Mouse (Mus musculus) brown adipose tissue, adult 24 weeks (tissue): ENCODE data around the gene Por. TPM values are rescaled to one million over a fixed set of nuclear protein-coding genes. Genes with fewer than 3 reads are reported as not detected.

Experiments
- H3K27ac ChIP-seq: fragments of 200-500 bp; replicated peaks from 2 replicates; pipeline ENCODE4 v1.5.1; 2012; ENCODE audit warnings: low read depth, mild to moderate bottlenecking, low read length
- H3K4me1 ChIP-seq: fragments of 200-500 bp; 2 replicates; pipeline ENCODE4 v1.6.1; 2012; ENCODE audit warnings: low read length, mixed read lengths; ENCODE audit not compliant: control insufficient read depth, insufficient read depth, insufficient read length
- H3K4me3 ChIP-seq: fragments of 200-500 bp; 2 replicates; pipeline ENCODE4 v1.5.1; 2012; ENCODE audit warnings: low read depth, mild to moderate bottlenecking, low read length, moderate library complexity; ENCODE audit not compliant: insufficient read depth
- polyA plus RNA-seq: library from polyadenylated mRNA; stranded (reverse); fragments of >200 nt; gene quantifications from 2 replicates; pipeline ENCODE4 v1.2.4, GENCODE M21; 2012; ENCODE audit not compliant: missing spikeins, insufficient read depth, insufficient read length

The Por gene
- polyA plus RNA-seq, 1 experiment = 156 TPM

- peaks cover 16% of the 10 kb centered on the region for H3K4me1 ChIP-seq
Measured at GRCm38 (mm10) chr5:135702190-135702589, 32.4 kb downstream of the Por start.

DNA sequence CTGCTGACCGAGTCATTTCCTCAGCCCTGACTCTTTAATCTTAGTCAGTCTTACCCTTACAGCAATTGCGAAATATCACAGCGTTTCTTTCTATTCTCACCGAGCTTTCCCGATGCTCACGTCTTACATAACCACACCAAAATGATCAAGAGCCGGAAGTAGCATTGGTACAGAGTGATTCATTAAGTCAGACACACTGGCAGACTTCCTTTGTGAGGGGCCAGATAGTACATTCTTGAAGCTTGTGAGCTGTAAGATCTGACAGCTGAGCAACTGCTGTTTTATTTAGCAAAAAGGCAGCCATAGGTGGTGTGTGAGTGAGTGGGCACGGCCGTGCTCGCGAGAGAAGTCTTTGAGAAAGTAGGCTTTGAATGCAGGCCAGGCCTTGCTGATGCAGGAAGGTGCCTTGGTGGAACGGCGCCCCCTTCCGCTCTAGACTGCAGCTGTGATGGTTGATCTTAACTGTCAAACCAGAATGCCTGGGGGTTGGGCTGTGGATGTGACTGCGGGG, 32.9 kb downstream of the Por start:
- Histone ChIP-seq H3K4me1 (peaks cover 21% of the 10 kb centered on the region), H3K4me3 (no peak overlapping the region), H3K27ac (peak overlapping the region; percentile 32)

More at GRCm38 (mm10) chr5:135702190-135702589, 32.4 kb downstream of the Por start:
- Histone ChIP-seq H3K4me3 (no peak overlapping the region), H3K27ac (peak overlapping the region; percentile 22; the same call in 1 of the 2 replicates)

DNA sequence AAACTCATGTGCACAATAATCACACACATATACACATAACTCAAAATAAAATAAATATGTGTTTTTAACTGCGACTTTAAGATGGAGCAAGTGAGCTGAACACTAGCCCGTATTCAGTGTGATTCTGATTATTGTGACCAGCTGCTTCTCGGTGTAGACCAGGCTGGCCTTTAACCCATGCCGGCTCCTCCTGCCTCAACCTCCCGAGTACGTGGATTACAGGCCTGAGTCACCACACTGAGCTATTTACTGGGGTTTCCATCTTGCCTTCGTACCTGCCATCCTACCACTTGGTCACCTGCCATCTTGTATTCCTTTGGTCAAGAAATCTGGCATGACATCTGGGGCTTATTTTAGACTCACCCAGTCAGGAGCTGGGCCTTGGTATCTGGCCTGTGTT, 33.6 kb downstream of the Por start:
- H3K27ac ChIP-seq = peak overlapping the region; percentile 32
- peaks cover 26% of the 10 kb centered on the region for H3K4me1 ChIP-seq
- no peak overlapping the region for H3K4me3 ChIP-seq

GRCm38 (mm10) chr5:135705383-135705782, 35.5 kb downstream of the Por start:
- H3K4me1 ChIP-seq = peaks cover 35% of the 10 kb centered on the region
- no peak overlapping the region for H3K4me3 ChIP-seq
- no peak overlapping the region for H3K27ac ChIP-seq

DNA sequence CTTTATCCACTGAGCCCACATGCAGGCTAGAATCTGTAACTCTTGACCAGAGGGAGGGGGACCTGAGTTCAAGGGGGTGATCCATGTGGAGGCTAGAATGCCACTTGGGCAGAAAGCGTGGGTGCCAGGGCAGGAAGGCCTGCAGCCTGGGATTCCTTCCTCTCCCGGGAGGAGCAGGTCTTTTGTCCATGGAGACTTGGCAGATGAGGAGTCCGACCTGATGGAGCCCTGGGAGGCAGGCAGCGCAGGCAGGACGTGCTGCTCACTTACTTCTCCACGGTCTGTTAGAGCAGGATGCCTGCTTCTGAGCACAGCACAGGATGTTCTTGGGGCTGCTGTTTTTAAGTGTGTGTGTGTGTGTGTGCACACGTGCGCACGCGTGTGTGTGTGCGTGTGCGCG, 37.2 kb downstream of the Por start:
- Histone ChIP-seq H3K27ac (peak overlapping the region; percentile 62), H3K4me1 (peaks cover 42% of the 10 kb centered on the region)

GRCm38 (mm10) chr5:135707855-135708254, 38.0 kb downstream of the Por start:
- Histone ChIP-seq H3K27ac (peak overlapping the region; percentile 77), H3K4me1 (peaks cover 42% of the 10 kb centered on the region)

More for the DNA sequence above, 37.2 kb downstream of the Por start:
- no peak overlapping the region for H3K4me3 ChIP-seq

GRCm38 (mm10) chr5:135709716-135710115, 39.9 kb downstream of the Por start:
- no peak overlapping the region for H3K4me3 ChIP-seq
- peak overlapping the region; percentile 43 for H3K27ac ChIP-seq
- H3K4me1 ChIP-seq = peaks cover 47% of the 10 kb centered on the region

More at GRCm38 (mm10) chr5:135707855-135708254, 38.0 kb downstream of the Por start:
- H3K4me3 ChIP-seq = no peak overlapping the region

- Histone ChIP-seq H3K4me1 (peaks cover 49% of the 10 kb centered on the region), H3K4me3 (no peak overlapping the region), H3K27ac (peak overlapping the region; percentile 86)
Measured at GRCm38 (mm10) chr5:135710599-135711214, 40.9 kb downstream of the Por start.

GRCm38 (mm10) chr5:135711582-135712355, 41.9 kb downstream of the Por start:
- Histone ChIP-seq H3K27ac (peak overlapping the region; percentile 76), H3K4me1 (peaks cover 49% of the 10 kb centered on the region), H3K4me3 (no peak overlapping the region)

GRCm38 (mm10) chr5:135712803-135713202, 43.0 kb downstream of the Por start:
- H3K4me1 ChIP-seq = peaks cover 39% of the 10 kb centered on the region
- H3K4me3 ChIP-seq = no peak overlapping the region
- peak overlapping the region; percentile 76; the same call in 1 of the 2 replicates for H3K27ac ChIP-seq

DNA sequence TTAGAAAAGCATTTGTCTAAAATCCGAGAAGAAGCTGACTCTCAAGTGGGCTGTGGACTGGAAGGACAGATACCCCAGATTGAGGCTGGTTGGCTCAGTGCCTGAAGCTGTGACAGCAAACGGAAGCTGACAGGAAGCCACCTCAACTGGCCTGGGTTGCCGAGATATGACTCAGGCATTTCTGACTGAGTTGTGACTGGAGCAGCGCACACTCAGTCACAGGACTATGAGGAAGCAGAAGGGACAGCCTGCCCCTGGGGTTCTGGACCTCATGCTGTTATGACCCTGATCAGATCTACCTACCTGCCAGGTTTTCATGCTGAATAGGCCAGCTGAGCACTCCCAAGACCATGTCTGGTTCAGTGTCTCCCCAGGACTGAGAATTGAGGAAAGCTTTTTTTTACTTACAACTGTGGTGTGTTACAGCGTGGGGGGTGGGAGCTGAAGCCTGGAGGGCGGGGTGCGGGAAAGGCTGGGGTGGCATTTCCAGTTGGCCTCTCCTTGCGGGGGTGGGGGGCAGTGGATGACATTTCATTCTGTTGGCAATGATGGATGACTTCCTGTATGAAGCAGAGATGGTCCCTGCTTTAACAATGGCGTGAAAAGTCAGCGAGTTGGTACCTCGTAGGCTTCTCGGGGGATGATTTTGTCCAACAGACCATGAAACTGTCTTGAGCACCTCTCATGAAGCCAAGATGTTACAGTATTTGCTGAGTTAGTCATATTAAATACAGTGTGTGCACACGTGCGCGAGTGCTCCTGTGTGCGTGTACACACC, 43.8 kb downstream of the Por start:
- H3K4me3 ChIP-seq = no peak overlapping the region
- peak overlapping the region; percentile 76 for H3K27ac ChIP-seq
- H3K4me1 ChIP-seq = peaks cover 34% of the 10 kb centered on the region

DNA sequence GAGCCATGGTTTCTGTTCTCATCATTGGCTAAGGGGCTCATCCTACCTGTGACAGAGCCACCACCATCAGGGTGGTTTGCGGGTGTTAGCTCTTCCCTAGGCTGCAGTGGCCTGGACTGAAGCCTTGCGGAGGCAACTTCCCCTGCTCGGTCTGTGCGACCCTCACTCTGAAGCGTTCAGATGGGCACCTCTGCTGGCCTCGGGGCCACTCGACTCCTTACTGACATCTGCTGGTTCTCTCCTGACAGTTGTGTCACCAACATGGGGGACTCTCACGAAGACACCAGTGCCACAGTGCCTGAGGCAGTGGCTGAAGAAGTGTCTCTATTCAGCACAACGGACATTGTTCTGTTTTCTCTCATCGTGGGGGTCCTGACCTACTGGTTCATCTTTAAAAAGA, 45.8 kb downstream of the Por start:
- no peak overlapping the region for H3K4me3 ChIP-seq
- H3K27ac ChIP-seq = no peak overlapping the region
- H3K4me1 ChIP-seq = peaks cover 30% of the 10 kb centered on the region

DNA sequence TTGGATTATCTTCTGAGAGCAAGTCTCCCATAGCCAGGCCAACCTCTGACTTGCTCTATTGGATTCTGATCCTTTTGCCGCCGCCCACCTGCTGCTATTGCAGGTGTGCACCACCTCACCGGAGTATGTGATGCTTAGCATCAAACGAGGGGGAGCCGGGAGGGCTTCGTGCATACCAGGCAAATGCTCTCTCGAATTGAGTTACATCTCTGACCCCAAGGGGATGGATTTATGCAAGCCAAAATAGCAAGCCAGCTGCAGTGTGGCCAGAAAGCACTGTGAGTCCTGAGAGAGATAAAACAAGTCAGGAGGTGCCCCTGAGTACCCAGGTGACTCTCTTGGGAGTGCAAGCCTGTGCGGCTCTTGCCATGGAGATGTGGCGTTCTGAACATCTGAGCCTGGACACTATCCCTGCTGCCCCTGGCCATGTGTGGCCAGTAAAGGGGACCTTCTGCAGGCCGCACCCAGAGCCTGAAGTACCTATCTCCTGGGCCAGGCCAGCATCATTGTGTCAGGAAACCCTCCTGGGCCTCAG, 49.8 kb downstream of the Por start:
- Histone ChIP-seq H3K27ac (peak overlapping the region; percentile 64), H3K4me1 (peaks cover 25% of the 10 kb centered on the region), H3K4me3 (no peak overlapping the region)

- peak overlapping the region; percentile 64 for H3K27ac ChIP-seq
- peaks cover 26% of the 10 kb centered on the region for H3K4me1 ChIP-seq
Measured at GRCm38 (mm10) chr5:135720121-135720520, 50.3 kb downstream of the Por start.

GRCm38 (mm10) chr5:135721076-135721475, 51.2 kb downstream of the Por start:
- peaks cover 32% of the 10 kb centered on the region for H3K4me1 ChIP-seq
- H3K4me3 ChIP-seq = no peak overlapping the region
- peak overlapping the region; percentile 39 for H3K27ac ChIP-seq

More at GRCm38 (mm10) chr5:135720121-135720520, 50.3 kb downstream of the Por start:
- no peak overlapping the region for H3K4me3 ChIP-seq
